Mouse (Mus musculus) layer of hippocampus, postnatal 10 days (tissue): ENCODE data around the gene Gm17482. TPM values are rescaled to one million over a fixed set of nuclear protein-coding genes. Genes with fewer than 3 reads are reported as not detected.
"Not testable (repeated sequence)": the region's sequence is repeated elsewhere in the genome, so short reads cannot be mapped to it uniquely, and the experiment has no call there.

ENCODE experiments used
- DNase-seq, 2 experiments: peaks; one replicate each; pipeline ENCODE4 v3.0.0; 2021; ENCODE audit warnings: low spot score in 2 of 2
- long read RNA-seq: library from polyadenylated mRNA; stranded (forward); transcript quantifications from one replicate; pipeline ENCODE4 v2.0.0, GENCODE M21; 2023
- total RNA-seq, 2 experiments: library from RNA; stranded (reverse); gene quantifications; 2 replicates each; pipeline ENCODE4 v1.2.3; 2021

Gene Gm17482
- total RNA-seq = not detected
- long read RNA-seq, partial matches to known transcripts = 0 of 5 reads
- long read RNA-seq, other reads (novel, unspliced or antisense) = 5 of 5 reads

GRCm38 (mm10) chr6:115227043-115227442 is at the start of gene Gm17482:
Gene Gm17482, plus strand, starts transcription at chr6:115227343.
- no peak for DNase-seq

DNA sequence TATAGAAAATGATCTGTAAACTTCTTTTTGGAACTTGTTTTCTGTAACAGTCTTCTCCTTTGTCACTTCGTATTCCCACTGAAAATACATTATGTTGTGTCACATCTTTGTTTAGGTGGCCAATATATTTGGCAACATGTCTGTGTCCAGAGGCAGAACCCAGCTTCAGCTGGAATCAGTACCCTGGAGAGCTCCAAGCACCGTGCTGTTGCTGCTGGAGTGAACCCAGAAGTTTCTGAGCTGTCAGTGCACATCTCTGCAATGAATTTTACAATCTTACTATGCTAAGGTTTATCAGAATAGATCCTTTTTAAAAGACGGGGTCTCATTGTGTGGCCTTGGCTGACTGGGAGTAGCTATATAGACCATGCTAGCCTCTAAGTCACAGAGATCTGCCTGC is 48.3 kb upstream of the Gm17482 start:
- DNase-seq = no peak

DNA sequence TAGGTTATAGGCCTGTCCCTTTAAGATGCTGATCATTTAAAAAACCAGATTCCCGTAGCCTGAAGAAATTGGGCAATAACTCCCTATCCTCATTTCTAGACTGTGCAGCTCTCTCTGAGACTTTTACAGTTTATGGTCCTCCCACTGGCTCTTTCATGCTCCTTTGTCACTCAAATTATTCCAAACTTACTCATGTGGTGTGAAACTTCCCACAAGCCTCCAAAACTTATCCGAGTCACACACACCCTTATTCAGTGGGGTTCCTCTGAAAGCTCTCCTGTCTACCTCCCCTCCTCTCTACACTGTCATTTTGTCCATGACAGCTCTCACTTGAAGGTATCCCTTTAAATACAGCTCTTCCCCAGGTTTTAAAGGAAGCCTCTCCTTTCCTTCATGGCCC is 46.0 kb upstream of the Gm17482 start:
- no peak for DNase-seq

DNA sequence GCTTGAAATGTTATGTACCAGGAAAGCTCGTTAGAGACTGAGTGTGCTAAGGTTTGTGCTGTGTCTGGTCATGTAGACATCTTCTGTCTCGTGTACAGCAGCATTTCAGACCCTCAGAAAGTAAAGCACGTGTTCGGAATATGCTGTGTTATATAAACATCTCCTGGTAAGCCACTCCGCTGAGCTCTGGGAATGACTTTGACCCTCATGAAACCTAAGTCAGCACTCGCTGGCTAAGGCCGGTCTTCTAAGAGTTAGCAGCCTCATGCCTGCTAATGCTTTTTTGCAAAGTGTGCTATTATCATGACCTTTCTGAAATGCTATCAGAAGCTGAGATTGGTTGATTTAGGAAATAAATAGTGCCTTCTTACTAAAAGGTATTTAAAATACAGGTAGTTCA is 36.0 kb upstream of the Gm17482 start:
- DNase-seq = no peak

DNA sequence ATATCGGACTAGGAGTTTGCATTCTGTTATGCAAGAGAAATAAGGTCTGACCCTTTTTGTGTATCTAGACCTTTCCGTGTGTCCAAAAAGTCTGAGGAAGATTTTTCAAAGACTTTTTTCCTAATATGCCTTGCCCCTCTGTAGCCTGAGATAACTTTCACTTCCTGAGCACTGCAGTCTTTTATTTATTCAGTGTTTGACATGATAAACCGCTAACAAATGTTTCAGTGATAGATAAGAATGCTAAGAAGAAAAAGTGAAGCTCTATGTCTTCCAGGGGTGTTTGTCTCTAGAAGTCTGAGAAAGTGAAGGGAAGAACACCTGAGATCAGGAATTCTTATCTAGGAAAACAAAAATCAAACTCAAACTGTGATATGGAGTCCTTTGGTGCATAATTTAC is 26.4 kb upstream of the Gm17482 start:
- DNase-seq = no peak

DNA sequence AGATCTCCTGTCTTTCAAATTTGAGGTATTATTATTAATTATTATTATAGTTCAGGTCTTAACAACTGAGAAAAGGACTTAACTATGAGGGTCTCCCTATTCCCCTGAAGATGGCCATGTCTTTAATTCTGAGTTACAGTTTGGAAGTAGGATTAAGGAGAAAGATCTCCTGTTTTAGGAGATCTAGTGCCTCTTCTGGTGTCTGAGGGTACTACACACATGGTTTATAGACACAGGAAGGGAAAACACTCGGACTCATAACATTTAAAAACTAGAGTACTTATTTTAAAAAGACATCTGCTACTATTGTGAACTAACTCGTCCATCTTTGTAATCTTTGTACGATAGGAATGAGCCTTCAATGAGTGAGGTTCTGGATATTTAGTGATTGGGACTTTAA is 24.1 kb upstream of the Gm17482 start:
- no peak for DNase-seq

- no peak for DNase-seq
These were observed 17.0 kb upstream of the Gm17482 start for GRCm38 (mm10) chr6:115210187-115210586.

DNA sequence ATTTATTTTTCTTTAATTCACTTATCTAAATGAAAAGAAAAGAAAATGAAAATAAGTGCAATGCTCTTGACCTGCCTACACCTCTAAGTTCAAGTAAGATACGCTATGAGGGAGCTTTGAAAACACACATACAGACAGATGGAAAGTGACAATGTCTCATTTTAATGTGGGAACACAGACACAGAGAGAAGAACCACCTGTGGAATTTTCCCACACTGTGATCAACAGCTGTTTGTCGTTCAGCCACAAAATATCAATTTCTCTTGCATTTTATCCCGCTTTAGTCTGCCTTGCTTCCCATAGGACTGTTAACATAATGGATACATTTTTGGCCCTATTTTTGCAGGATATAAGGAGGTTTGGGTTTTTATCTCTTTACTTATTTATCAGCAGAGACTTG is 16.3 kb upstream of the Gm17482 start:
- DNase-seq = no peak

- DNase-seq = no peak
These were observed 14.8 kb upstream of the Gm17482 start for GRCm38 (mm10) chr6:115212132-115212903.

DNA sequence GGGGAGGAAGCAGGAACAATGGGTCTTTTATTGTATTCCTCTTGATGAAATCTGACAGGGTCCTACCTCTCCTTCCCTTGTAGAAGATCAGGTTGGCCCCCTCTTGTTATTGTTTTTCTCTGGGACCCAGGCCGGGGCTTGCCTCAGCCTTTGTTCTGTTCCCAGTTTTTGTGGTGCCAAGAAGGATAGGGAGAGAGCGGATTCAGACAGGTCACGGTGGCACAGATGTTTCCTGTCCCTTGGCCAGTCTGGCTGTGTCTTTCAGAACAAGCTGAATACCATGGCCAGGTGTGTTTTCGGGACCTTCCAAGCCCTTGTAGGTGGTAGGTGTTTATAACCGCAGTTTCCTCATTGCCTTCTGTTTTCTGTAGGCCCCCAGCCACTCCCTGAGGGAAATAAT is 14.0 kb upstream of the Gm17482 start:
- no peak for DNase-seq

- DNase-seq = no peak
These were observed 5.9 kb upstream of the Gm17482 start for GRCm38 (mm10) chr6:115221215-115221641.

- DNase-seq = peak; percentile 53 to 65
These were observed 1.6 kb upstream of the Gm17482 start for GRCm38 (mm10) chr6:115225519-115225918.

DNA sequence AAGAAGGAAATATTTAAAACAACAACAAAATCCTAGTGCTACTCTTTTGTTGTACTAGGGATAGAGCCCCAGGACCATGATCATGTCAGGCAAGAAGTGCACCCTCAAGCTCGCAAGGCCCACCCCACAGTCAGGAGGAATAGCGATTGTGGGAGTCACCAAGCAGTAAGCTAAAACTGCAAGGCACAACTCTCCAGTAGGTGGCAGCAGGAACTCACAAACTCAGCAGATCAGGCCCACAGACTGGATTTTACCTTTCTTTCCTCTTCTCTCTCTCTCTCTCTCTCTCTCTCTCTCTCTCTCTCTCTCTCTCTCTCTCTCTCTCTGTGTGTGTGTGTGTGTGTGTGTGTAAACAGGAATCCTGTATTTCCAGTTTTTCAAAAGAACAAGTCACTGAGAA is 386 bp downstream of the Gm17482 start:
- peak; percentile 88 to 90 for DNase-seq

DNA sequence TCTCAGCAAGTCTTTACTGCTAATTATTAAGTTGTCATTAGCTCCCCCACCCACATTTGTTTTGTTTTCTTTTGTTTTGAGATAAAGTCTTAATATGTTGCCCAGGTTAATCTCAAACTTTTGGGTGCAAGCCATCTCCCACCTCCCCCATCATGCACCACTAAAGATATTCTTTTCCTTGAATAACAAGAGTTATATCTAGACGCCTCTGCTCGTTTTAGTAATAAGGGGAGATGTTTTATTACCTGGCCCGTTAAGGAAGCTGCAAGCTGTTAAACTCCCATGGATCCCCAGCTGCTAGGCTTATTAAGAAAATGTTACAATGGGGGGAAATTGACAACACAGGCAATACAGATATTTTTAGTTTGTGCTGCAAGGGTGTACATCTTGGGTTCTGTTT is 3.4 kb downstream of the Gm17482 start:
- no peak for DNase-seq

DNA sequence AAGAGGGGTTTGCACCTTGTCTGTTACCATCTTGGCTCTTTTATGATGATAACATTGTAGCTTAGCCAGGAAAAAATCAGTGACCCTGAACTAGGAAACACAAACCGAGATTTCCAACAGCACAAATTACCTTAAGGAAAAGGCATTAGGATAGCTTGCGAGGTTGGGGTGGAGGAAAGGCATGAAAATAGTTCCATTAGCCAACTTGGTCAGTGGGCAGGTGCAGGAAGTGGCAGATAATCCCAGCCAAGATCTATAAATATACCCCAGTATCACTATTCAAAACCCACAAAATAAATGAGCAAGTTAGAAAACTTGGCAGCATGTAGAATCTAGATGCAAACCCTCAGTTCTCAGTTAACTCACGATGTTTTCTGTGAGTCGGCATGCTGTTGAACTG is 4.7 kb downstream of the Gm17482 start:
- no peak for DNase-seq

DNA sequence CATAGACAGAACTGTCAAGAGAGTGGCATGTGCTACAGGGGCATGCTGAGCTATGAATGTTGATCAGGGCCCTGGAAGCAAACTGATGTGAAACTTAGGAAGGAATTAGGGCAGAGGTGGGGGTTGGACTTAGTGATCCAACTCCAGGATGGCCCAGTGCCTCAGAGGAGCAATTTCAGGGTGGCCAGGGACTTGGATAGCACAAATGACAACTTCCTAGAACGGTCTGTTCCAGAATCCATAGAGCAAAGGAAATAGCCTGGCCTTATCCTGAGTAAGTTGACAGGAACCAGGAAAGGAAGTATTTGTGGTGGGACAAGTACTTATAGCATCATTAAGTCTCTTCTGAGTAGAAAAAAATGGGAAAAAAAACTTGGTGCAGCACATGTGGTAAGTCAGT is 5.4 kb downstream of the Gm17482 start:
- no peak for DNase-seq

- peak; percentile 5 to 11 for DNase-seq
These were observed 11.2 kb downstream of the Gm17482 start for GRCm38 (mm10) chr6:115238031-115239027.

GRCm38 (mm10) chr6:115239335-115239734 is 12.2 kb downstream of the Gm17482 start:
- DNase-seq = peak in 1 of 2 experiments; percentile 17

GRCm38 (mm10) chr6:115240431-115240830 is 13.3 kb downstream of the Gm17482 start:
- not testable (repeated sequence) for DNase-seq

- no peak for DNase-seq
These were observed 14.1 kb downstream of the Gm17482 start for GRCm38 (mm10) chr6:115241131-115241699.

DNA sequence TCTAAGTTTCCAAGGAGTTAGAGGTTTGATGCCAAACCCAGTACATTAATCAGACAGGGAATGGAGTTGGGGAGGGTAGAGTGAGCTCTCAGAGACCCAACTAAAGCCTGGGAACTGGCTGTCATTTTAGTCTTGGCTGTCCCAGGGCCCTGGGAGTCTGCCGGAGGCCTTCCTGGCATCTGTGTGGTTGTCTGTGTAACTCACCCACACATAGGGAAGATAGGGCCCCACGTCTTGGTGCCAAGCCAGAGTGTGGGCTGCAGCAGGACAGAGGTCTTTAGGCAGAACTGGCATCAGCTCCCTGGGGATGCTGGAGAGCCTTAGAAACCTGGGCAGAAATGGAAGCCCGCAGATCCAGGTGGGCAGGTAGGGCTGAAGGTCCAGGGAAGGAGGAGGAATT is 14.8 kb downstream of the Gm17482 start:
- no peak for DNase-seq

DNA sequence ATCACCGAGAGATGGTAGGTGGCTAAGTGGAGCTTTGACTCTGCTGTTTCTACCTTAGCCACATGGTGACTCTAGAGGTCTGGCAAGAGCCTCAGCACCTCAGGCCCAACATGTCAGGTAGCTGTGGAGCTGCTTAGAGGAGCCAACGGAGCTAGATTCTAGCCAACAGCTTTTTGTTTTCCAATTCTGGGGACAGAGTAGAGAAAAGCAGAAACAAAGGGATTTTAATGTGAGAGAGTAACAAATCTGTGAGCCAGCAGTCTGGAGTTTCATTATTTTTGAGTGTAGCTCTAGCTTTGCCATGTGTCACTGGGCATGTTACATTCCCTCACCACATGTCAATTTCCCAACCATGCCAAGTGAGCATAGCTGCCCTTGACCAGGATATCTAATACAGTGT is 17.1 kb downstream of the Gm17482 start:
- DNase-seq = no peak
